Mouse (Mus musculus): ENCODE measurements around the gene Vti1a. TPM values are rescaled to one million over a fixed set of nuclear protein-coding genes. Genes with fewer than 3 reads are reported as not detected.

Gene Vti1a
- total RNA-seq, 1 experiment = 14.9 TPM

DNA sequence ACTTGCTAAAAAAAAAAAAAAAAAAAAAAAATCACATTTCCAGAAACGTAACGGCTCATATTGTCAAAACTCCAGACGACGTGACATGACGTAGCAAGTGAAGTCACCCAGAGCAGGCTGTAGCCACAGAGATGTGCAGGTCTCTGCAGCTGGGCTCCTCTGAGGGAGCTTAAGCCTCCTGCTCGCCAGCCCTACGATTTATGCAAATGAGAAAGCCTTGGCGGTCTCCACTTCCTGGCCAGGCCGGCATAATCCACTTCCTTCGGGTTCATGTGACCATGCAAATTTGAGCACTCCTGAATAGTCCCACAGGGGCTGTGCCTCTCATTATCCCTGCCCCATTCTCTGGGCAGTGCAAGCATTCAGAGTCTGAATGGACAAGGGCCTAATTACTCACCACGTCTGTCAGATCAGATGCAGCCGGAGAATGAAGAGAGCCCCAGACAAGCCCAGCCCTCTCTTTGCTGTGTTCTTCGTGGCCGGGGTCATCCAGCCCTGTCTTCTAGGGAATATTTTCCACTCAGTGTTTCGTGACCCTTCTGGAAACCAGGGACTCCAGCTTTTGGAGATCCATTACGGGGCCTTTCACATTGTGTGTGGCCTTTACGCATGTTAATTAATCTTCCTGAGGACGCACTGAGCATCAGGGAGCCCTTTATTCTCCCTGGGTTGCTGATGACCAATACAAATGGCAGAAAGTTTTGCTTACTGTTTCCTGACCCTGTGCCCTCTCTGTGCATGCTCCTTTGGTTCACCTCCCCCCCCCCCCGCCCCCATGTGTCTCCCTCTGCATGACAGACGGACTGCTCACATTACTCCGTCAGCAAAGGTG lies 240.3 kb downstream of the Vti1a start:
- no peak for TF ChIP-seq HCFC1 (IDR thresholded peaks at IDR 0.05; ENCODE audit: borderline replicate concordance, insufficient read depth, low read length)
- TF ChIP-seq CHD2 (IDR thresholded peaks at IDR 0.05; ENCODE audit: low read depth, low read length) = no peak
- TF ChIP-seq ZNF384 (IDR thresholded peaks at IDR 0.05; ENCODE audit: low read depth, low read length) = peak; percentile 83
- TF ChIP-seq ZC3H11A (IDR thresholded peaks at IDR 0.05; ENCODE audit: borderline replicate concordance, low read depth, low read length) = no peak
- 0 out of 2 replicates have a peak, but pooled peaks have one; percentile 34 for TF ChIP-seq MAFK (IDR thresholded peaks at IDR 0.05; ENCODE audit: insufficient read depth, low read depth, low read length)
- no peaks in the 10 kb centered on the region for H3K9me3 ChIP-seq (ENCODE audit: control insufficient read depth, insufficient read depth, low read depth, low read length)
- no peak overlapping the region for H3K9ac ChIP-seq (ENCODE audit: insufficient read depth, low read depth, low read length, poor library complexity, severe bottlenecking)
- in situ Hi-C loops (cut with MboI; ENCODE audit: low sequenced_read_pairs in 2 of 2, unreplicated experiment in 2 of 2) = no loop called here
- DNase-seq (ENCODE audit: low read depth, low spot score) = peak; percentile 62
- H3K4me3 ChIP-seq (ENCODE audit: insufficient read depth in 1 of 2, low read depth in 1 of 2, low read length in 2 of 2, poor library complexity in 1 of 2, severe bottlenecking in 1 of 2) = peak overlapping the region in 1 of 2 experiments; percentile 42; a peak in 2 of 4 replicates
- H3K4me1 ChIP-seq (ENCODE audit: control insufficient read depth in 2 of 2, insufficient read depth in 2 of 2, low read length in 2 of 2, poor library complexity in 1 of 2) = peaks cover 2 to 11% of the 10 kb centered on the region in 2 experiments; a peak in 3 of 4 replicates
- H3K36me3 ChIP-seq (ENCODE audit: control insufficient read depth, insufficient read depth, low read length, poor library complexity, severe bottlenecking) = no peaks in the 10 kb centered on the region
- H3K27ac ChIP-seq (ENCODE audit: insufficient read depth, low read depth, low read length, poor library complexity, severe bottlenecking) = peak overlapping the region; percentile 59

- Histone ChIP-seq H3K27ac (ENCODE audit: insufficient read depth, low read depth, low read length, poor library complexity, severe bottlenecking) (no peak overlapping the region; the same call in 1 of the 2 replicates), H3K4me3 (ENCODE audit: insufficient read depth in 1 of 2, low read depth in 1 of 2, low read length in 2 of 2, poor library complexity in 1 of 2, severe bottlenecking in 1 of 2) (no peak overlapping the region), H3K9me3 (ENCODE audit: control insufficient read depth, insufficient read depth, low read depth, low read length) (no peaks in the 10 kb centered on the region), H3K9ac (ENCODE audit: insufficient read depth, low read depth, low read length, poor library complexity, severe bottlenecking) (no peak overlapping the region), H3K4me1 (ENCODE audit: control insufficient read depth in 2 of 2, insufficient read depth in 2 of 2, low read length in 2 of 2, poor library complexity in 1 of 2) (peaks cover 0 to 7% of the 10 kb centered on the region in 2 experiments; a peak in 3 of 4 replicates), H3K36me3 (ENCODE audit: control insufficient read depth, insufficient read depth, low read length, poor library complexity, severe bottlenecking) (no peaks in the 10 kb centered on the region)
- no peak for DNase-seq (ENCODE audit: low read depth, low spot score)
- in situ Hi-C loops (cut with MboI; ENCODE audit: low sequenced_read_pairs in 2 of 2, unreplicated experiment in 2 of 2) = no loop called here
- no peak for TF ChIP-seq ZC3H11A (IDR thresholded peaks at IDR 0.05; ENCODE audit: borderline replicate concordance, low read depth, low read length)
- no peak for TF ChIP-seq MAFK (IDR thresholded peaks at IDR 0.05; ENCODE audit: insufficient read depth, low read depth, low read length)
- no peak for TF ChIP-seq CHD2 (IDR thresholded peaks at IDR 0.05; ENCODE audit: low read depth, low read length)
- TF ChIP-seq HCFC1 (IDR thresholded peaks at IDR 0.05; ENCODE audit: borderline replicate concordance, insufficient read depth, low read length) = no peak
- no peak for TF ChIP-seq ZNF384 (IDR thresholded peaks at IDR 0.05; ENCODE audit: low read depth, low read length)
Observed at GRCm38 (mm10) chr19:55559331-55559730, 243.2 kb downstream of the Vti1a start.

GRCm38 (mm10) chr19:55560088-55560682 lies 244.1 kb downstream of the Vti1a start:
- TF ChIP-seq MAFK (IDR thresholded peaks at IDR 0.05; ENCODE audit: insufficient read depth, low read depth, low read length) (no peak), HCFC1 (IDR thresholded peaks at IDR 0.05; ENCODE audit: borderline replicate concordance, insufficient read depth, low read length) (no peak), ZNF384 (IDR thresholded peaks at IDR 0.05; ENCODE audit: low read depth, low read length) (no peak), ZC3H11A (IDR thresholded peaks at IDR 0.05; ENCODE audit: borderline replicate concordance, low read depth, low read length) (no peak), CHD2 (IDR thresholded peaks at IDR 0.05; ENCODE audit: low read depth, low read length) (no peak)
- Histone ChIP-seq H3K4me3 (ENCODE audit: insufficient read depth in 1 of 2, low read depth in 1 of 2, low read length in 2 of 2, poor library complexity in 1 of 2, severe bottlenecking in 1 of 2) (no peak overlapping the region), H3K27ac (ENCODE audit: insufficient read depth, low read depth, low read length, poor library complexity, severe bottlenecking) (no peak overlapping the region), H3K9me3 (ENCODE audit: control insufficient read depth, insufficient read depth, low read depth, low read length) (no peaks in the 10 kb centered on the region), H3K36me3 (ENCODE audit: control insufficient read depth, insufficient read depth, low read length, poor library complexity, severe bottlenecking) (no peaks in the 10 kb centered on the region), H3K9ac (ENCODE audit: insufficient read depth, low read depth, low read length, poor library complexity, severe bottlenecking) (no peak overlapping the region), H3K4me1 (ENCODE audit: control insufficient read depth in 2 of 2, insufficient read depth in 2 of 2, low read length in 2 of 2, poor library complexity in 1 of 2) (peaks cover 0 to 6% of the 10 kb centered on the region in 2 experiments; a peak in 3 of 4 replicates)
- no peak for DNase-seq (ENCODE audit: low read depth, low spot score)
- in situ Hi-C loops (cut with MboI; ENCODE audit: low sequenced_read_pairs in 2 of 2, unreplicated experiment in 2 of 2) = no loop called here

DNA sequence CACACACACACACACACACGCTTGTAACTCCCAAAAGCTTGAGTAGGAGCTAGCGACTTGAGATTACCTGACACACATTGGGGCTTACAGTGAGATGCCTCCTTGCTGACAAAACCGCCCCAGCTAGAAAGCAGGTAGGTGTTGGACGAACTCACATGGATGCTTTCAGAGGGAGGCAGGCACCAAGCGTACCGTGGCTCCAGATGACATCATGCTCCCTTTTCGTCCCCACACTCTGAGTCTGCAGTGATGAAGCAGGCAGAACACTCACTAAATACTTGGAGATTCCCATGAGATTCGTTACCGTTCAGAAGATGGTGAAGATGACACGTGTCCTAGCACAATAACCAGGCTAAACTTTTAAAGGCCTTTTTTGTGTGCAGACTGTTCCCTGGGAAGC lies 245.4 kb downstream of the Vti1a start:
- no peak for DNase-seq (ENCODE audit: low read depth, low spot score)
- TF ChIP-seq HCFC1 (IDR thresholded peaks at IDR 0.05; ENCODE audit: borderline replicate concordance, insufficient read depth, low read length) (no peak), ZNF384 (IDR thresholded peaks at IDR 0.05; ENCODE audit: low read depth, low read length) (no peak), MAFK (IDR thresholded peaks at IDR 0.05; ENCODE audit: insufficient read depth, low read depth, low read length) (no peak), CHD2 (IDR thresholded peaks at IDR 0.05; ENCODE audit: low read depth, low read length) (no peak), ZC3H11A (IDR thresholded peaks at IDR 0.05; ENCODE audit: borderline replicate concordance, low read depth, low read length) (no peak)
- H3K4me1 ChIP-seq (ENCODE audit: control insufficient read depth in 2 of 2, insufficient read depth in 2 of 2, low read length in 2 of 2, poor library complexity in 1 of 2) = peaks cover 0 to 3% of the 10 kb centered on the region in 2 experiments; a peak in 2 of 4 replicates
- no peaks in the 10 kb centered on the region for H3K36me3 ChIP-seq (ENCODE audit: control insufficient read depth, insufficient read depth, low read length, poor library complexity, severe bottlenecking)
- no peaks in the 10 kb centered on the region for H3K9me3 ChIP-seq (ENCODE audit: control insufficient read depth, insufficient read depth, low read depth, low read length)
- no peak overlapping the region for H3K4me3 ChIP-seq (ENCODE audit: insufficient read depth in 1 of 2, low read depth in 1 of 2, low read length in 2 of 2, poor library complexity in 1 of 2, severe bottlenecking in 1 of 2)
- H3K27ac ChIP-seq (ENCODE audit: insufficient read depth, low read depth, low read length, poor library complexity, severe bottlenecking) = no peak overlapping the region
- in situ Hi-C loops (cut with MboI; ENCODE audit: low sequenced_read_pairs in 2 of 2, unreplicated experiment in 2 of 2) = no loop called here
- H3K9ac ChIP-seq (ENCODE audit: insufficient read depth, low read depth, low read length, poor library complexity, severe bottlenecking) = no peak overlapping the region

Measured in ES-E14 (cell line).